Mouse (Mus musculus) G1E (cell line): ENCODE data around the gene Cryzl2. TPM values are rescaled to one million over a fixed set of nuclear protein-coding genes. Genes with fewer than 3 reads are reported as not detected.

Experiments
- ATAC-seq: 2 replicates; pipeline ENCODE4 v1.8.0; 2016; ENCODE audit warnings: mild to moderate bottlenecking; ENCODE audit not compliant: insufficient number of reproducible peaks, poor library complexity, low FRiP score, severe bottlenecking; ENCODE audit errors: extremely low read depth
- DNase-seq: peaks from one replicate; pipeline ENCODE4 v3.0.0; 2012; ENCODE audit warnings: low spot score
- H3K27me3 ChIP-seq: 2 replicates; pipeline ENCODE4 v1.6.1; 2012; ENCODE audit warnings: mild to moderate bottlenecking, low read length, inconsistent platforms; ENCODE audit not compliant: insufficient read depth
- H3K36me3 ChIP-seq: replicated peaks from 2 replicates; pipeline ENCODE3; 2012; ENCODE audit warnings: mild to moderate bottlenecking, inconsistent platforms
- H3K4me1 ChIP-seq: 2 replicates; pipeline ENCODE4 v1.6.1; 2012; ENCODE audit warnings: low read depth, low read length, inconsistent platforms, mixed read lengths; ENCODE audit not compliant: insufficient read depth
- H3K4me3 ChIP-seq: 2 replicates; pipeline ENCODE4 v1.5.1; 2012; ENCODE audit warnings: low read depth, mild to moderate bottlenecking, inconsistent platforms, low read length, moderate library complexity, mixed read lengths
- H3K9me3 ChIP-seq: replicated peaks from 2 replicates; pipeline ENCODE4 v1.6.1; 2012; ENCODE audit warnings: inconsistent platforms
- CTCF ChIP-seq: IDR thresholded peaks from 2 replicates; pipeline ENCODE4 v1.5.1; 2012; ENCODE audit warnings: low read depth, low read length, inconsistent platforms, mixed read lengths
- GATA1 ChIP-seq: IDR thresholded peaks from 2 replicates; pipeline ENCODE4 v1.6.1; 2012; ENCODE audit warnings: borderline replicate concordance, low read length, inconsistent platforms, mixed read lengths
- GATA2 ChIP-seq: IDR thresholded peaks from 2 replicates; pipeline ENCODE4 v1.6.1; 2012; ENCODE audit warnings: low read depth, low read length, inconsistent platforms, borderline replicate concordance
- POLR2AphosphoS5 ChIP-seq: IDR thresholded peaks from 2 replicates; pipeline ENCODE4 v1.6.1; 2012; ENCODE audit warnings: low read depth, low read length, inconsistent platforms; ENCODE audit not compliant: insufficient replicate concordance
- TAL1 ChIP-seq: conservative IDR thresholded peaks from 2 replicates; pipeline ENCODE4 v1.6.1; 2012; ENCODE audit warnings: low read depth, low read length, inconsistent platforms, mixed read lengths
- polyA plus RNA-seq: library from polyadenylated mRNA; stranded (reverse); fragments of >175 nt; gene quantifications from 2 replicates; pipeline ENCODE4 v1.2.3, GENCODE M21; 2012
- total RNA-seq, 2 experiments: library from RNA; stranded (forward) in 1 of 2; stranded (reverse) in 1 of 2; fragments of 200-1000 nt in 1 of 2; fragments of >200 nt in 1 of 2; fragmentation: Nextera tagmentation in 1 of 2; gene quantifications; 2 replicates each; pipeline ENCODE4 v1.2.3; 2014 to 2017

Gene Cryzl2
- total RNA-seq (2014; fragmentation: Nextera tagmentation): not detected in 2 replicates
- 0.44 TPM in 1 of 2 replicates, not detected in the other for total RNA-seq (2017)
- not detected in 2 replicates for polyA plus RNA-seq

DNA sequence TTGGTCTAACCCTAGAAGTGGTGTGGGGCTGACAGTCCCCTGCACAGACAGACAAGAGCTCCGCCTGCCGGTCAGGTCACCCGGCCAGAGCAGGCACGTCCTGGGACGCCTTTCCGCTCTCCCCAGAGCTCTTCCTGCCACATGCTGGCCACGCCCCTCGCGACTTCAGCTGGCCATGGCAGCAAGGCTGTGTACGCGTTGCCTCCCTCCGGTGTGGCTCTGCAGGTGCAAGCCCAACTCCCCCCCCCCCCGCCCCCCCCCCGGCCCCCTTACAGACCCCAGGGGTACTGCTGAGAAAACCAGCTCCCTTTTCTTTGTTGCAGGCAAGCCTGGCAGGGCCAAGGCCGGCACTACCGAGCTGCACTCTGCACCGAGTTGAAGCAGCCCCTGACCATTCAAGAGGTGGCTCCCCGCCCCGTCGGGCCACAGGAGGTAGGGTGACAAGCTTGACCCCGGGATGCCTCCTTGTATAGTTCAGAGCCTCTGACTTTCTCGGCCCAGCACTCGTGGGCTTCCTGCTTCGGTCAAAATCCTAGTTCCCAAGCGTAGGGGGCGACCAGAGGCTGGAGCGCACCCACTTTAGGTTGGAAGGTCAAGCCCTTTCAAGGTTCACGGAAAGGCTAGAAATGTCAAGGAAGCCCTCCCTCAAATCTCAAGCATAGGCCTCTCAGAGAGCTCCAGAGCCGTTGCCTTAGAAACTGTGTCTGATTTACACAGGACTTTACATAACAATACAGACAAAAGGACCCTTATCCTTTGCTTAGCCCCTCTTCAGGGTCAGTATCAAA, at the start of gene Cryzl2:
Cryzl2 (plus strand) TSS at position 157 of the 788 bp plus-strand sequence.
- Histone ChIP-seq H3K4me3 (no peak within 1 kb of the TSS; the same call in 1 of the 2 replicates), H3K36me3 (no peaks in the 10 kb centered on the region), H3K27me3 (peaks cover 3% of the 10 kb centered on the region; the same call in 1 of the 2 replicates), H3K4me1 (0 out of 2 replicates have a peak, but pooled peaks cover 3% of the 10 kb centered on the region), H3K9me3 (peaks cover 5% of the 10 kb centered on the region)
- no peak for ATAC-seq
- no peak for DNase-seq
- TF ChIP-seq CTCF: no peak

GRCm38 (mm10) chr1:157409648-157410047, 48.7 kb upstream of the Cryzl2 start:
- Histone ChIP-seq H3K4me1 (peaks cover 13% of the 10 kb centered on the region), H3K27me3 (no peaks in the 10 kb centered on the region), H3K36me3 (no peaks in the 10 kb centered on the region), H3K9me3 (peaks cover 14% of the 10 kb centered on the region), H3K4me3 (no peak overlapping the region)
- ATAC-seq (no peak), DNase-seq (no peak)
- no peak for TF ChIP-seq POLR2AphosphoS5
- no peak for TF ChIP-seq GATA2
- no peak for TF ChIP-seq TAL1
- TF ChIP-seq GATA1: no peak
- TF ChIP-seq CTCF: no peak

DNA sequence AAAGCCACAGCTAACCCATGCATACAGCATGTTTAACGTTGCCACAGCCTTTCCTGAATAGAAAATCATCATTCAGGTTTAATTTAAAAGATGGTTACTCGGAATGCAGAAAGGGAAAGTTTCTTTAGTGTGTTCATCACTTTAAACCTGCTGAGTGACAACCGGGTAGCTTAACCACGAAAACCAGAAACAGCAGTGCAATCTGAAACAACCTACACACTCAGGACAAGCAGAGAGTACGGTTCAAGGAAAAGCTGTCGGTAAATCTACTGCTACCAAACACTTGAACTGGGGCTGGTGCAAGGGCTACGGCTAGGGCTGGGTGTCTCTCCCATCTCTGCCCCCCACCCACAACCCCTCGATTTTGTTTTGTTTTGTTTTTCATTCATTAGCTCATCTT, 47.4 kb upstream of the Cryzl2 start:
- Histone ChIP-seq H3K36me3 (no peaks in the 10 kb centered on the region), H3K9me3 (peaks cover 14% of the 10 kb centered on the region), H3K27me3 (no peaks in the 10 kb centered on the region), H3K4me3 (peak overlapping the region; percentile 83; the same call in 1 of the 2 replicates), H3K4me1 (peaks cover 19% of the 10 kb centered on the region)
- no peak for DNase-seq
- no peak for ATAC-seq
- TF ChIP-seq TAL1 (no peak), GATA1 (no peak), CTCF (no peak), POLR2AphosphoS5 (no peak), GATA2 (no peak)

DNA sequence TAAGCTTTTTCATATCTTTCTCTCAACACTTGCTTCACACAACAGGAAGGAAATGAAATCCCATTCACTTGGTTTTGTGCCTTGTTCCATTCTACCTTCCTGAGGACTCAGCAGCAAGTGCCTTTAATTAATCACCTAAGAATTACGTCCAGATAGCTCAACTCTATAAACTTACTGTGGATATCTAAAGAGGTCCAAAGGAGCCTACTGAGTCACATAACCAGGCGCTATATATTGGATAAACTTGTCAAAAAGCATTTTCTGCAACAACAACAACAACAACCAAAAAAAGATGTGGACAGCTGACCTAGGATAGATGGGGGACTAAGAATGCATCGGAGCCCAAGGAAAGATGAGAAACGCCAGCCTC, 47.1 kb upstream of the Cryzl2 start:
- H3K27me3 ChIP-seq: no peaks in the 10 kb centered on the region
- no peaks in the 10 kb centered on the region for H3K36me3 ChIP-seq
- no peak for TF ChIP-seq POLR2AphosphoS5
- TF ChIP-seq TAL1: no peak
- TF ChIP-seq GATA2: no peak
- TF ChIP-seq CTCF: no peak
- TF ChIP-seq GATA1: no peak
- H3K9me3 ChIP-seq: peaks cover 14% of the 10 kb centered on the region
- H3K4me3 ChIP-seq: peak overlapping the region; percentile 83
- DNase-seq (no peak), ATAC-seq (no peak)
- peaks cover 22% of the 10 kb centered on the region for H3K4me1 ChIP-seq

GRCm38 (mm10) chr1:157411711-157412380, 46.5 kb upstream of the Cryzl2 start:
- peaks cover 22% of the 10 kb centered on the region for H3K4me1 ChIP-seq
- H3K4me3 ChIP-seq: peak overlapping the region; percentile 83
- H3K27me3 ChIP-seq: no peaks in the 10 kb centered on the region
- no peaks in the 10 kb centered on the region for H3K36me3 ChIP-seq
- TF ChIP-seq TAL1: no peak
- TF ChIP-seq GATA2: no peak
- TF ChIP-seq GATA1: no peak
- TF ChIP-seq POLR2AphosphoS5: no peak
- DNase-seq (peak; percentile 34), ATAC-seq (no peak)
- H3K9me3 ChIP-seq: peaks cover 14% of the 10 kb centered on the region

GRCm38 (mm10) chr1:157412454-157413369, 45.7 kb upstream of the Cryzl2 start, which contains the start of gene Rasal2:
Gene Rasal2 (minus strand): TSS chr1:157412595.
- DNase-seq (peak; percentile 56), ATAC-seq (peak; percentile 75)
- Histone ChIP-seq H3K9me3 (peaks cover 14% of the 10 kb centered on the region), H3K4me1 (peaks cover 22% of the 10 kb centered on the region), H3K27me3 (no peaks in the 10 kb centered on the region), H3K36me3 (no peaks in the 10 kb centered on the region), H3K4me3 (peak within 1 kb of the TSS; percentile 83)
- no peak for TF ChIP-seq GATA1
- no peak for TF ChIP-seq POLR2AphosphoS5
- no peak for TF ChIP-seq CTCF
- no peak for TF ChIP-seq GATA2
- TF ChIP-seq TAL1: no peak
